Comparison of ENCODE assay signal across 16 mouse cellular contexts in genomic region chr4:22938302-22938701, GRCm38 (mm10).
A peak's percentile ranks its signal among the peaks of the same experiment; 100 is the strongest.
DNase-seq lines count a peak whose midpoint lies in the region; TF ChIP-seq lines count a peak whose summit lies in the region.
"Had no signal": no experiment of that assay in that cellular context is flagged by ENCODE, and none has a peak within 500 bp of the region (broad histone marks: within the 10 kb centered on the region; RNA-seq: fewer than 3 reads in every experiment).

No protein-coding gene starts in this region.

- no peaks in the 10 kb centered on the region for H3K36me3 ChIP-seq in CH12.LX (replicated peaks in 1 of 2; ENCODE audit: control insufficient read depth in 1 of 2, insufficient read depth in 1 of 2, low read length in 1 of 2)
- H3K36me3 ChIP-seq: embryonic facial prominence, embryonic 12.5 days; G1E; heart, embryonic 13.5 days had no signal

- peaks cover 0 to 7% of the 10 kb centered on the region in 2 experiments; a peak in 2 of 4 replicates for H3K4me1 ChIP-seq in CH12.LX (ENCODE audit: control insufficient read depth in 1 of 2, insufficient read depth in 2 of 2)
- H3K4me1 ChIP-seq: embryonic facial prominence, embryonic 12.5 days; heart, embryonic 13.5 days had no signal

- H3K4me3 ChIP-seq in CH12.LX (replicated peaks in 1 of 3; ENCODE audit: low read depth in 2 of 3, low read length in 2 of 3, poor library complexity in 1 of 3) = no peak overlapping the region
- H3K4me3 ChIP-seq: embryonic facial prominence, embryonic 12.5 days; heart, embryonic 13.5 days had no signal

- no peak for TF ChIP-seq POLR2A in CH12.LX (IDR thresholded peaks at IDR 0.05; ENCODE audit: low read depth, low read length)

- TF ChIP-seq EP300 in CH12.LX (IDR thresholded peaks at IDR 0.05; ENCODE audit: low read length) = peak; percentile 50; the same call in 1 of the 2 replicates

- H3K4me2 ChIP-seq in CH12.LX (ENCODE audit: insufficient read depth, low read depth, poor library complexity, severe bottlenecking) = no peak overlapping the region
- H3K4me2 ChIP-seq: embryonic facial prominence, embryonic 12.5 days; heart, embryonic 13.5 days had no signal

- H3K79me2 ChIP-seq in CH12.LX (replicated peaks; ENCODE audit: control insufficient read depth, extremely low read depth, insufficient read depth, poor library complexity, severe bottlenecking) = no peaks in the 10 kb centered on the region

- DNase-seq in adrenal gland, adult 8-10 months = peak; percentile 9
- DNase-seq in adrenal gland, postnatal 4 days (ENCODE audit: low spot score in 2 of 2) = no peak
- DNase-seq in CH12.LX (ENCODE audit: extremely low read depth) = peak; percentile 82
- peak; percentile 10 for DNase-seq in adrenal gland, postnatal 10 days
- no peak for DNase-seq in layer of hippocampus, adult 8-10 months (ENCODE audit: low spot score in 2 of 2)
- no peak for DNase-seq in layer of hippocampus, adult 9-10 months (ENCODE audit: low spot score)
- DNase-seq: cerebellum, adult 9-10 months; cerebellum, postnatal 25 days; gastrocnemius, postnatal 36 days; heart, adult 11 months; heart, postnatal 36 days; kidney, adult 8-10 months had no signal

- no peak for TF ChIP-seq RAD21 in CH12.LX (IDR thresholded peaks at IDR 0.05; ENCODE audit: low read depth, low read length)

- no peaks in the 10 kb centered on the region for H3K9me3 ChIP-seq in CH12.LX (replicated peaks; ENCODE audit: low read length)
- H3K9me3 ChIP-seq: embryonic facial prominence, embryonic 12.5 days; G1E; heart, embryonic 13.5 days had no signal

- dilution Hi-C loops in CH12.LX (cut with MboI; ENCODE audit: extremely low pct_ligation_motif_present, extremely low pct_unique_long_range_greater_than_20kb, low sequenced_read_pairs) = no loop called here

- H3K27me3 ChIP-seq in CH12.LX (replicated peaks) = no peaks in the 10 kb centered on the region
- H3K27me3 ChIP-seq: embryonic facial prominence, embryonic 12.5 days; heart, embryonic 13.5 days; Patski had no signal

- in situ Hi-C loops in CH12.LX (cut with MboI; ENCODE audit: low pct_ligation_motif_present, low pct_unique_long_range_greater_than_20kb, low sequenced_read_pairs) = no loop called here

- no peak for TF ChIP-seq CTCF in CH12.LX (conservative IDR thresholded peaks at IDR 0.05 in 1 of 2, IDR thresholded peaks at IDR 0.05 in 1 of 2; ENCODE audit: low read depth in 2 of 2, low read length in 2 of 2)

- no peak overlapping the region for H3K27ac ChIP-seq in CH12.LX (ENCODE audit: insufficient read depth, low read depth)
- H3K27ac ChIP-seq: embryonic facial prominence, embryonic 12.5 days; heart, embryonic 13.5 days had no signal

- H3K9ac ChIP-seq in CH12.LX (ENCODE audit: insufficient read depth, low read depth) = no peak overlapping the region
- H3K9ac ChIP-seq: embryonic facial prominence, embryonic 12.5 days; heart, embryonic 13.5 days had no signal

TF ChIP-seq in CH12.LX, 34 proteins besides CTCF, POLR2A, EP300 and RAD21:
- no peak for TF ChIP-seq MYC (IDR thresholded peaks at IDR 0.05; ENCODE audit: low read depth, low read length)
- no peak for TF ChIP-seq TCF12 (IDR thresholded peaks at IDR 0.05; ENCODE audit: low read depth, low read length)
- no peak for TF ChIP-seq E2F4 (IDR thresholded peaks at IDR 0.05; ENCODE audit: insufficient replicate concordance, low read depth, low read length)
- no peak for TF ChIP-seq KAT2A (IDR thresholded peaks at IDR 0.05; ENCODE audit: insufficient replicate concordance, low read length)
- no peak for TF ChIP-seq PAX5 (IDR thresholded peaks at IDR 0.05; ENCODE audit: low read length)
- peak; percentile 26; the same call in 1 of the 2 replicates for TF ChIP-seq JUN (IDR thresholded peaks at IDR 0.05; ENCODE audit: insufficient read depth, low read depth, low read length)
- no peak for TF ChIP-seq MAX (IDR thresholded peaks at IDR 0.05; ENCODE audit: low read length)
- peak; percentile 38; the same call in 1 of the 2 replicates for TF ChIP-seq BHLHE40 (IDR thresholded peaks at IDR 0.05; ENCODE audit: low read depth, low read length)
- TF ChIP-seq IRF4 (IDR thresholded peaks at IDR 0.05; ENCODE audit: low read depth, low read length) = peak; percentile 54; the same call in 1 of the 2 replicates
- no peak for TF ChIP-seq ELF1 (IDR thresholded peaks at IDR 0.05; ENCODE audit: low read depth, low read length)
- no peak for TF ChIP-seq MEF2A (IDR thresholded peaks at IDR 0.05; ENCODE audit: borderline replicate concordance, low read depth, low read length)
- TF ChIP-seq UBTF (IDR thresholded peaks at IDR 0.05; ENCODE audit: low read depth, low read length) = no peak
- no peak for TF ChIP-seq USF1 (IDR thresholded peaks at IDR 0.05; ENCODE audit: low read depth, low read length)
- TF ChIP-seq POLR2AphosphoS2 (IDR thresholded peaks at IDR 0.05; ENCODE audit: low read depth, low read length) = no peak
- no peak for TF ChIP-seq MAZ (IDR thresholded peaks at IDR 0.05; ENCODE audit: low read depth, low read length)
- TF ChIP-seq SMC3 (IDR thresholded peaks at IDR 0.05; ENCODE audit: low read depth, low read length) = no peak
- TF ChIP-seq GABPA (IDR thresholded peaks at IDR 0.05; ENCODE audit: insufficient replicate concordance, low read depth, low read length) = no peak
- TF ChIP-seq ZKSCAN1 (IDR thresholded peaks at IDR 0.05; ENCODE audit: borderline replicate concordance, low read depth, low read length) = no peak
- TF ChIP-seq NELFE (IDR thresholded peaks at IDR 0.05; ENCODE audit: low read depth, low read length) = no peak
- TF ChIP-seq MAFK (IDR thresholded peaks at IDR 0.05; ENCODE audit: insufficient replicate concordance, low read length) = no peak
- peak; percentile 72 for TF ChIP-seq ETS1 (conservative IDR thresholded peaks at IDR 0.05; ENCODE audit: low read depth, low read length)
- TF ChIP-seq ZNF384 (IDR thresholded peaks at IDR 0.05; ENCODE audit: low read depth, low read length) = no peak
- TF ChIP-seq HCFC1 (IDR thresholded peaks at IDR 0.05; ENCODE audit: low read depth, low read length) = no peak
- no peak for TF ChIP-seq MXI1 (IDR thresholded peaks at IDR 0.05; ENCODE audit: low read depth, low read length)
- no peak for TF ChIP-seq SIN3A (IDR thresholded peaks at IDR 0.05; ENCODE audit: low read length)
- 0 out of 2 replicates have a peak, but pooled peaks have one; percentile 13 for TF ChIP-seq JUND (conservative IDR thresholded peaks at IDR 0.05; ENCODE audit: low read depth, low read length)
- no peak for TF ChIP-seq CHD1 (IDR thresholded peaks at IDR 0.05; ENCODE audit: low read depth, low read length)
- no peak for TF ChIP-seq TBP (conservative IDR thresholded peaks at IDR 0.05; ENCODE audit: low read depth, low read length)
- no peak for TF ChIP-seq ZMIZ1 (IDR thresholded peaks at IDR 0.05; ENCODE audit: low read depth, low read length)
- no peak for TF ChIP-seq RCOR1 (conservative IDR thresholded peaks at IDR 0.05; ENCODE audit: low read depth, low read length)
- no peak for TF ChIP-seq CHD2 (IDR thresholded peaks at IDR 0.05; ENCODE audit: low read length)
- no peak for TF ChIP-seq USF2 (conservative IDR thresholded peaks at IDR 0.05; ENCODE audit: low read depth, low read length)

Comparison
In these comparisons a context has a peak if more than half of its experiments do, and no peak if none do; other contexts are left out.
1. DNase-seq: peak in adrenal gland, adult 8-10 months (single experiment), CH12.LX (single experiment) and adrenal gland, postnatal 10 days (single experiment); none in adrenal gland, postnatal 4 days (0 of 2), layer of hippocampus, adult 8-10 months (0 of 2) and layer of hippocampus, adult 9-10 months (single experiment).